Mouse (Mus musculus): ENCODE data around the gene Gpr35. TPM values are rescaled to one million over a fixed set of nuclear protein-coding genes. Genes with fewer than 3 reads are reported as not detected.

Gene Gpr35
- polyA plus RNA-seq (2015; fragmentation: Nextera tagmentation; extraction: Ambion mirVana) = 0.34 and 0.73 TPM in 2 replicates

GRCm38 (mm10) chr1:92950607-92951006 is at the start of gene Gpr35:
Gene Gpr35 (plus strand): TSS chr1:92950865.
- H3K4me3 ChIP-seq = no peak within 1 kb of the TSS
- no peaks in the 10 kb centered on the region for H3K4me1 ChIP-seq
- peaks cover 47% of the 10 kb centered on the region for H3K36me3 ChIP-seq
- no peaks in the 10 kb centered on the region for H3K27me3 ChIP-seq
- no peak for ATAC-seq (ENCODE audit: insufficient number of reproducible peaks, insufficient read depth, low FRiP score, low TSS enrichment, low read depth)
- no peak within 1 kb of the TSS for H3K4me2 ChIP-seq
- no peak within 1 kb of the TSS for H3K9ac ChIP-seq
- 69% methylated on average over 5 of the region's 5 CpGs for WGBS
- no peaks in the 10 kb centered on the region for H3K9me3 ChIP-seq
- no peak within 1 kb of the TSS for H3K27ac ChIP-seq

DNA sequence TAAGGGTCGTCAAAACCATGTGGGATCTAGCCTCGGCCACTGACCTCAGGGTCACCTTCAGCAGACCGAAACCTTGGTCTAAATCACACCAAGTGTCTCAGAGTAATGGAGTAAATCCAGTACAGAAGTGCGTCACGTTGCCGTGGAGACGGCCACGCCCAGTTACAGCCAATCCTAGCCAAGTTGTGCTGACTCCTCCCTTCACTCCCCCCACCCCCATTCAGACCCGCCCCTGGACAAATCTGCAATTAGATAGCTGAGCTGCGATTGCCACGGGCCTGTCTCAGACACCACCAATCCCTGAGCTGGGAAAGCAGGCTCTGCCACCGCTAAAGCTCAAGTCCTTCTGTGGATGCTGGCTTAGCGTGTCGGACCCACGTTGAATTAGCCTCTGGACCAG is 47.9 kb upstream of the Gpr35 start, which contains the start of gene Ankmy1:
Gene Ankmy1 (minus strand): TSS at position 121 of the 400 bp plus-strand sequence.
- Histone ChIP-seq H3K4me1 (peaks cover 19% of the 10 kb centered on the region), H3K4me2 (peak within 1 kb of the TSS; percentile 55), H3K9me3 (no peaks in the 10 kb centered on the region), H3K27me3 (peaks cover 10% of the 10 kb centered on the region), H3K4me3 (peak within 1 kb of the TSS; percentile 29), H3K9ac (peak within 1 kb of the TSS; percentile 12; the same call in 1 of the 2 replicates), H3K27ac (no peak within 1 kb of the TSS), H3K36me3 (no peaks in the 10 kb centered on the region)
- peak; percentile 33; the same call in 1 of the 2 replicates for ATAC-seq (ENCODE audit: insufficient number of reproducible peaks, insufficient read depth, low FRiP score, low TSS enrichment, low read depth)
- under 1% methylated on average over 15 of the region's 15 CpGs for WGBS

- Histone ChIP-seq H3K9ac (no peak overlapping the region), H3K4me2 (no peak overlapping the region), H3K9me3 (no peaks in the 10 kb centered on the region), H3K4me1 (peaks cover 22% of the 10 kb centered on the region), H3K27me3 (peaks cover 14% of the 10 kb centered on the region), H3K36me3 (no peaks in the 10 kb centered on the region), H3K27ac (no peak overlapping the region), H3K4me3 (no peak overlapping the region)
- ATAC-seq (ENCODE audit: insufficient number of reproducible peaks, insufficient read depth, low FRiP score, low TSS enrichment, low read depth) = no peak
- WGBS = 69% methylated on average over 4 of the region's 4 CpGs
These were observed 47.0 kb upstream of the Gpr35 start for GRCm38 (mm10) chr1:92903627-92904026.

DNA sequence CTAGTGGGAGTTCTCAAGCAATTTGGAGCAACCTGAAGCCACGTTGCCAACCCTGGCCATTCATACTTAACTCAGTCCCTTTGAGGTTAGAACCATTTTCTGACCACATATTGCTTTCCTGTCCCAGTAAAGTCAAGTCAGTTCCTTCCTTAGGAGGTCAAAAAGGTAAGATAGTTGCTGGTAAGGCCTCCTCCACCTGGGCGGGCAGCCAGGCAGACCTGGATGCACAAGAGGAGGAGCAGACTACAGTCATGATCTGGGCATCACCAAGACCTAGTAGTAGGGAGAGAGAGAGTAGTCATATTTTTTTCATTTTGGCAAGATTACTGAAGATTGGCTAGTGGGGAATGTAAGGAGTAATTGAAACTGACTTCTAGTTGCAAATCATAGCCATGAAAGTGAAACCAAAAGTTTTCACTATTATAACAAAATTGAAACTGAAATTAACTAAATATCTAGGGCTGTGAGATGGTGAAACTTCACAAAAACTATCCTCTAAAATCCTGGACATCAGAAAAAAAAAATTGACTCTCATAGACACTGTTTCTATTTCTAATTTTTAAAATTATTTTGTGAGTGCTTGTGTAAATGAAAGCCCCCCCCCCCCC is 44.9 kb upstream of the Gpr35 start:
- Histone ChIP-seq H3K27me3 (peaks cover 11% of the 10 kb centered on the region; the same call in 1 of the 2 replicates), H3K4me1 (peaks cover 30% of the 10 kb centered on the region), H3K9me3 (no peaks in the 10 kb centered on the region), H3K4me2 (no peak overlapping the region), H3K4me3 (no peak overlapping the region), H3K9ac (no peak overlapping the region), H3K27ac (no peak overlapping the region), H3K36me3 (no peaks in the 10 kb centered on the region)
- 87% methylated on average over 2 of the region's 2 CpGs for WGBS
- no peak for ATAC-seq (ENCODE audit: insufficient number of reproducible peaks, insufficient read depth, low FRiP score, low TSS enrichment, low read depth)

DNA sequence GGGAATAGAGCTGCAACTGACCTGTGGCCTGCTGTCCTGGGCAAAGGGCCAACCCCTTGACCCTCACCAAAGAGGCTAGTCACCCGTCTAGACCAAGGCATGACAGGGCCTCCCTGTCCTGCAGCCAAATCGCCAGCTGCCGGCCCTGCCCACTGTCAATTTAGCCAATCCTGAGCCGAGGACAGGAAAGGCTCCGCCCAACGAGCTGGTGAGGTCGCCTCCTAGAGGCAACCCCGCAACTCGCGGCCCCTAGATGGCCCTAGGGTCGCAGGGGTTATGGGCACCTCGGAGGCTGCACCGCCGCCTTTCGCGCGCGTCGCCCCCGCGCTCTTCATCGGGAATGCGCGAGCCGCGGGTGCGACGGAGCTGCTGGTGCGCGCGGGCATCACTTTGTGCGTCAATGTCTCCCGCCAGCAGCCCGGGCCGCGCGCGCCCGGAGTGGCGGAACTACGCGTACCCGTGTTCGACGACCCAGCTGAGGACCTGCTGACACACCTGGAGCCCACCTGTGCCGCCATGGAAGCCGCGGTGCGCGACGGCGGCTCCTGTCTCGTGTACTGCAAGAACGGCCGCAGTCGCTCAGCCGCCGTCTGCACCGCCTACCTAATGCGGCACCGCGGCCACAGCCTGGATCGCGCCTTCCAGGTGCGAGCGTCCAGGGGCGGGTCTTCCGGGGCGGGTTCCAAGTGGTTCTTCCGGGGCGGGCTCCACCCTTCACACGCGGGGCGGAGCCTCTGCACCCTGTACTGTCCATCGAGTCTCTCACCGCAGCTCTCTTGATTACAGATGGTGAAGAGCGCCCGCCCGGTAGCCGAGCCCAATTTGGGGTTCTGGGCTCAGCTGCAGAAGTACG is 43.7 kb upstream of the Gpr35 start, which contains the start of gene Dusp28:
Gene Dusp28 (plus strand): TSS at position 203 of the 853 bp plus-strand sequence.
- H3K36me3 ChIP-seq = no peaks in the 10 kb centered on the region
- H3K4me3 ChIP-seq = peak within 1 kb of the TSS; percentile 70
- peaks cover 38% of the 10 kb centered on the region for H3K4me1 ChIP-seq
- peak; percentile 89 for ATAC-seq (ENCODE audit: insufficient number of reproducible peaks, insufficient read depth, low FRiP score, low TSS enrichment, low read depth)
- H3K27ac ChIP-seq = peak within 1 kb of the TSS; percentile 84
- H3K27me3 ChIP-seq = peaks cover 11% of the 10 kb centered on the region; the same call in 1 of the 2 replicates
- H3K9ac ChIP-seq = peak within 1 kb of the TSS; percentile 80
- under 1% methylated on average over 80 of the region's 81 CpGs for WGBS
- peak within 1 kb of the TSS; percentile 80 for H3K4me2 ChIP-seq
- no peaks in the 10 kb centered on the region for H3K9me3 ChIP-seq

- Histone ChIP-seq H3K9ac (peak overlapping the region; percentile 80), H3K27me3 (peaks cover 11% of the 10 kb centered on the region; the same call in 1 of the 2 replicates), H3K4me1 (peaks cover 39% of the 10 kb centered on the region), H3K36me3 (no peaks in the 10 kb centered on the region), H3K4me3 (peak overlapping the region; percentile 70), H3K4me2 (peak overlapping the region; percentile 80), H3K9me3 (no peaks in the 10 kb centered on the region), H3K27ac (peak overlapping the region; percentile 84; the same call in 1 of the 2 replicates)
- WGBS = 49% methylated on average over 20 of the region's 20 CpGs
- no peak for ATAC-seq (ENCODE audit: insufficient number of reproducible peaks, insufficient read depth, low FRiP score, low TSS enrichment, low read depth)
These were observed 42.9 kb upstream of the Gpr35 start for GRCm38 (mm10) chr1:92907632-92908360.

GRCm38 (mm10) chr1:92908664-92909063 is 42.0 kb upstream of the Gpr35 start:
- no peak overlapping the region for H3K9ac ChIP-seq
- H3K36me3 ChIP-seq = 0 out of 2 replicates have a peak, but pooled peaks cover 3% of the 10 kb centered on the region
- peaks cover 11% of the 10 kb centered on the region; the same call in 1 of the 2 replicates for H3K27me3 ChIP-seq
- H3K9me3 ChIP-seq = no peaks in the 10 kb centered on the region
- ATAC-seq (ENCODE audit: insufficient number of reproducible peaks, insufficient read depth, low FRiP score, low TSS enrichment, low read depth) = no peak
- H3K4me3 ChIP-seq = no peak overlapping the region
- H3K27ac ChIP-seq = no peak overlapping the region
- 97% methylated on average over 3 of the region's 3 CpGs for WGBS
- peaks cover 38% of the 10 kb centered on the region for H3K4me1 ChIP-seq
- no peak overlapping the region for H3K4me2 ChIP-seq

GRCm38 (mm10) chr1:92909068-92909467 is 41.6 kb upstream of the Gpr35 start:
- Histone ChIP-seq H3K27ac (no peak overlapping the region), H3K4me3 (no peak overlapping the region), H3K4me2 (no peak overlapping the region), H3K36me3 (peaks cover 7% of the 10 kb centered on the region; the same call in 1 of the 2 replicates), H3K27me3 (peaks cover 11% of the 10 kb centered on the region; the same call in 1 of the 2 replicates), H3K4me1 (peaks cover 38% of the 10 kb centered on the region), H3K9ac (no peak overlapping the region), H3K9me3 (no peaks in the 10 kb centered on the region)
- WGBS = 60% methylated on average over 4 of the region's 4 CpGs
- no peak for ATAC-seq (ENCODE audit: insufficient number of reproducible peaks, insufficient read depth, low FRiP score, low TSS enrichment, low read depth)

- H3K27me3 ChIP-seq = peaks cover 11% of the 10 kb centered on the region; the same call in 1 of the 2 replicates
- peak within 1 kb of the TSS; percentile 96 for H3K4me2 ChIP-seq
- peaks cover 38% of the 10 kb centered on the region for H3K4me1 ChIP-seq
- H3K27ac ChIP-seq = peak within 1 kb of the TSS; percentile 83
- H3K36me3 ChIP-seq = peaks cover 19% of the 10 kb centered on the region
- peak; percentile 73 for ATAC-seq (ENCODE audit: insufficient number of reproducible peaks, insufficient read depth, low FRiP score, low TSS enrichment, low read depth)
- H3K9me3 ChIP-seq = no peaks in the 10 kb centered on the region
- peak within 1 kb of the TSS; percentile 91 for H3K9ac ChIP-seq
- peak within 1 kb of the TSS; percentile 84 for H3K4me3 ChIP-seq
- 1% methylated on average over 36 of the region's 57 CpGs for WGBS
These were observed 40.3 kb upstream of the Gpr35 start, which contains the start of gene Rnpepl1 for GRCm38 (mm10) chr1:92910239-92910885. Gene Rnpepl1 (plus strand): TSS chr1:92910783.

GRCm38 (mm10) chr1:92910925-92911720 is 39.5 kb upstream of the Gpr35 start:
- Histone ChIP-seq H3K9me3 (no peaks in the 10 kb centered on the region), H3K9ac (peak overlapping the region; percentile 91), H3K36me3 (peaks cover 27% of the 10 kb centered on the region), H3K4me2 (peak overlapping the region; percentile 96), H3K4me3 (peak overlapping the region; percentile 84), H3K27ac (peak overlapping the region; percentile 83), H3K4me1 (peaks cover 38% of the 10 kb centered on the region), H3K27me3 (peaks cover 11% of the 10 kb centered on the region; the same call in 1 of the 2 replicates)
- 0 out of 2 replicates have a peak, but pooled peaks have one; percentile 4 for ATAC-seq (ENCODE audit: insufficient number of reproducible peaks, insufficient read depth, low FRiP score, low TSS enrichment, low read depth)
- 1% methylated on average over 54 of the region's 85 CpGs for WGBS
